Mouse (Mus musculus): ENCODE measurements around the gene Tnnt2.
A peak's percentile ranks its signal among the peaks of the same experiment; 100 is the strongest.

The Tnnt2 gene

GRCm38 (mm10) chr1:135856070-135856469 is 19.9 kb downstream of the Tnnt2 start:
- no peak for DNase-seq

- no peak for DNase-seq
Measured at GRCm38 (mm10) chr1:135857137-135857775, 21.1 kb downstream of the Tnnt2 start.

- DNase-seq = no peak
Measured at GRCm38 (mm10) chr1:135858533-135858932, 22.4 kb downstream of the Tnnt2 start.

GRCm38 (mm10) chr1:135861091-135861490 is 24.9 kb downstream of the Tnnt2 start:
- no peak for DNase-seq

GRCm38 (mm10) chr1:135861980-135862552 is 25.9 kb downstream of the Tnnt2 start:
- DNase-seq = no peak

- DNase-seq = no peak
Measured at GRCm38 (mm10) chr1:135862561-135862960, 26.4 kb downstream of the Tnnt2 start.

- DNase-seq = no peak
Measured at GRCm38 (mm10) chr1:135863786-135864335, 27.7 kb downstream of the Tnnt2 start.

GRCm38 (mm10) chr1:135864830-135865229 is 28.7 kb downstream of the Tnnt2 start:
- DNase-seq = no peak

GRCm38 (mm10) chr1:135865518-135866194 is 29.5 kb downstream of the Tnnt2 start:
- DNase-seq = peak; percentile 64 to 91

- no peak for DNase-seq
Measured at GRCm38 (mm10) chr1:135868570-135868969, 32.4 kb downstream of the Tnnt2 start.

GRCm38 (mm10) chr1:135872991-135873390 is 36.8 kb downstream of the Tnnt2 start:
- DNase-seq = no peak

GRCm38 (mm10) chr1:135877248-135877647 is 41.1 kb downstream of the Tnnt2 start:
- DNase-seq = no peak

- DNase-seq = peak; percentile 56 to 83
Measured at GRCm38 (mm10) chr1:135882385-135883109, 46.4 kb downstream of the Tnnt2 start.

GRCm38 (mm10) chr1:135889461-135890185 is 53.5 kb downstream of the Tnnt2 start:
- DNase-seq = no peak

- no peak for DNase-seq
Measured at GRCm38 (mm10) chr1:135891424-135892216, 55.5 kb downstream of the Tnnt2 start.

GRCm38 (mm10) chr1:135892233-135892632 is 56.1 kb downstream of the Tnnt2 start:
- no peak for DNase-seq

- DNase-seq = no peak
Measured at GRCm38 (mm10) chr1:135892764-135893163, 56.6 kb downstream of the Tnnt2 start.

GRCm38 (mm10) chr1:135893377-135893776 is 57.2 kb downstream of the Tnnt2 start:
- no peak for DNase-seq

- DNase-seq = no peak
Measured at GRCm38 (mm10) chr1:135895367-135895766, 59.2 kb downstream of the Tnnt2 start.

- no peak for DNase-seq
Measured at GRCm38 (mm10) chr1:135899295-135899694, 63.1 kb downstream of the Tnnt2 start.

GRCm38 (mm10) chr1:135899991-135900515 is 63.9 kb downstream of the Tnnt2 start:
- DNase-seq = no peak
